Mouse (Mus musculus): ENCODE measurements at regions not wholly inside any gene's neighbourhood (a gene's known extent, or its start where the extent isn't known, plus 50 kb on each side); places are given as distances from the start of the nearest gene placed in this dataset.

DNA sequence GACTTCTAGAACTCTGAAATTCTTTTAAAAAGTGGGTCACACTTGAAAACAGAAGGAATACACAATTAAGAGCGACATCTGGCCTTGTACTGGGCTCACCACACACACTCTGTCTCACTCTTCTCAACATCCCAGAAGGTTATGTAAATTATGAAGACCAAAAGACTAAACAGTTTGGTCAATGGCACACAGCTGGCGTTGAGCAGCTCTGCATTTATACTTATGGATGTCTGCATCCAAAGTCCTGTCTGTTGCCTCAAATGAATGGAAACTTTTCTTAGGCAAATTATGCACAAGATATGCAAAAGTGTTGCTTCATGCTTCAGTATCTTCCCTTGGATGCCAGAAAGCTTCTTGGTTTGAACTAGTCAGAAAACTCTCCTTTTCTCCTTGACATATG, 323.5 kb downstream of the Ppp3ca start:
- ChIA-PET POLR2A (no interaction called here), CTCF (interaction anchor here in 1 of 4 experiments (0.5 kb wide), 1 partner anchor 629 kb away, joined by 9 read pairs; no protein-coding TSS in a partner anchor)

- CTCF ChIA-PET: no interaction called here
- POLR2A ChIA-PET: no interaction called here
These were observed 324.6 kb downstream of the Ppp3ca start for GRCm38 (mm10) chr3:136994361-136995083.

- ChIA-PET CTCF (interaction anchor here in 1 of 4 experiments (0.7 kb wide), 1 partner anchor 721 kb away, joined by 3 read pairs; no protein-coding TSS in a partner anchor), POLR2A (interaction anchor here in 2 of 4 experiments (0.6 to 0.7 kb wide), 2 partner anchors 23 to 1516 kb away, joined by 3 read pairs; no protein-coding TSS in a partner anchor)
These were observed 325.8 kb downstream of the Ppp3ca start for GRCm38 (mm10) chr3:136995611-136996335.

GRCm38 (mm10) chr3:136996381-136996895, 326.5 kb downstream of the Ppp3ca start:
- POLR2A ChIA-PET: interaction anchor here in 1 of 4 experiments (0.6 to 0.7 kb wide), 2 partner anchors 39 to 1515 kb away, joined by 3 to 4 read pairs; no protein-coding TSS in a partner anchor

DNA sequence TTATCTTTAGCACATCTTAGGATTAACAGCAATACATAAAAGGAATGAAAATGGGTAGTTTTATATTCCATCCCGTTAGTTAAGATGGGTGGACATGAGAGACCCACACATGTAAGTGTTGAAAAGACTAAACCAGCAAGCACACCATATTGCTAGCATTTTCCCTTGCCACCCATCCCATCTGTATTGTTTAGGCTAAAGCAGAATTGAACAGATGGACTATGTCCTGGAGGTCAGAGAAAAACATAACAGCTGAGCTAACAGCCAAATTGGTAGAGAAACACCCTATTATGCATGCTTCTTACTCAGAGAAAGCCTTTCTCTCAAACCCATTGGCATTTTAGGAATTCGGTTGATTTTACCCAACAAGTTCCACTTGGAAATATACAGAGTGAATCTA, 329.3 kb upstream of the Emcn start:
- ChIA-PET CTCF (no interaction called here), POLR2A (no interaction called here)

More at GRCm38 (mm10) chr3:136996381-136996895, 326.5 kb downstream of the Ppp3ca start:
- CTCF ChIA-PET: interaction anchor here in 1 of 4 experiments (0.7 kb wide), 1 partner anchor 720 kb away, joined by 3 read pairs; no protein-coding TSS in a partner anchor

- POLR2A ChIA-PET: no interaction called here
- CTCF ChIA-PET: no interaction called here
These were observed 326.2 kb upstream of the Emcn start for GRCm38 (mm10) chr3:137014686-137015085.

DNA sequence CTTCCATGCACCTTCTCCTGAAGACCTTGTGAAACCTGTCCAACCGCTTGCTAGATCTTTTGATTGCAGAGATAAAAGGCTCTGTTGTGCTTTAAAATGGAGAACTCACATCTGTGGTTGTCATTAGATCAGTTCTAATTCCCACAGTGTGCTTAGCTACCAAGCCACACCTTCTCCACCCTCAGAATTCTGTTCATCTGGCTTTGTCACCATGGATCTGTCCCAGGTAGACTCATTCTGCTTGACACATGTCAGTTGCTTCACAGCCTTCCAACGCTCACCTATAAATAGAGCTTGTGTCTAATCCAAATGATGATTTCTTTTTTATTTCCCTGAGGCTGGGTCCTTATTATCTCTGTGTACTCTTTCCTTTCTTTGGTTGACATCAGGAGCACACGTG, 325.7 kb upstream of the Emcn start:
- CTCF ChIA-PET: no interaction called here
- POLR2A ChIA-PET: no interaction called here

GRCm38 (mm10) chr3:137019971-137020634, 320.8 kb upstream of the Emcn start:
- ChIA-PET POLR2A (no interaction called here), CTCF (no interaction called here)

- CTCF ChIA-PET: interaction anchor here in 1 of 4 experiments (0.6 kb wide), 1 partner anchor 121 kb away, joined by 3 read pairs; no protein-coding TSS in a partner anchor
- POLR2A ChIA-PET: no interaction called here
These were observed 311.3 kb upstream of the Emcn start for GRCm38 (mm10) chr3:137029546-137029945.

- POLR2A ChIA-PET: no interaction called here
- CTCF ChIA-PET: no interaction called here
These were observed 308.1 kb upstream of the Emcn start for GRCm38 (mm10) chr3:137032802-137033201.

GRCm38 (mm10) chr3:137039638-137040037, 301.2 kb upstream of the Emcn start:
- ChIA-PET CTCF (no interaction called here), POLR2A (no interaction called here)

DNA sequence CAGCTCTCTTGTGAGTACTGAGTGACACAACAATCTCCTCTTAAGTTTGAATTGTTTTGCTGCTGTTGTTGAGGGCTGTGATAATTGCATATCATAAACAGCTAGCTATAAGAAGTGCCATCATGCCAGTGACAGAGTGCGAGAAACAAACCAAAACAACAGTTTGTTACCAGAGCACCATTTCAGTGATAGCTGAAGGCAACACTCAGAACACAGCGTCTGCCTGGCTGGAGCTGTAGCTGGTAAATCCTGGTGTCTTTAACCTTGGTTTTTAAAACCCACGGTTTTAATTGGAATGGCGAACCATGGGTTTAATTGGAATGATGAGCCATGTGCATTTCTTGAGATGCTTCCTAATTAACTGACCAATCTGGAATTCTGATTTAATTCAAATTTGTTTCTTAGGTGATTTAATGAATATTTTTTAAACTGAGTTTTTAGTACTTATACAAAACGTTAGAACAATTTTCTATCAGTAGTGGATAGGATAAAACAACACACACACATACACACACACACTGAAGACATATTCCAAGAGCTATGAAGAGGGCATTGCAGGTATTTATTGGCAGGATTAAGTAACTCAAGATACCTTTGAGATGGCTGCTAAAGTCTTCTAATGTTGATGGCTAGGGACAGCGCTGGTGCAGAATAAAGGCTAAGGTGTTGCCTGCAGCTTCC, 284.2 kb upstream of the Emcn start:
- ChIA-PET POLR2A (interaction anchor here in 1 of 4 experiments (0.7 kb wide), 1 partner anchor 51 kb away, joined by 4 read pairs; no protein-coding TSS in a partner anchor), CTCF (no interaction called here)

GRCm38 (mm10) chr3:137057225-137057910, 283.5 kb upstream of the Emcn start:
- CTCF ChIA-PET: no interaction called here
- POLR2A ChIA-PET: interaction anchor here in 2 of 4 experiments (0.7 kb wide), 2 partner anchors 51 to 92 kb away, joined by 4 read pairs; no protein-coding TSS in a partner anchor

GRCm38 (mm10) chr3:137057911-137058260, 283.0 kb upstream of the Emcn start:
- CTCF ChIA-PET: no interaction called here
- POLR2A ChIA-PET: interaction anchor here in 1 of 4 experiments (0.7 kb wide), 1 partner anchor 92 kb away, joined by 4 read pairs; no protein-coding TSS in a partner anchor

GRCm38 (mm10) chr3:137062067-137062466, 278.8 kb upstream of the Emcn start:
- CTCF ChIA-PET: no interaction called here

GRCm38 (mm10) chr3:137067336-137067735, 273.5 kb upstream of the Emcn start:
- ChIA-PET CTCF (no interaction called here), POLR2A (no interaction called here)

More at GRCm38 (mm10) chr3:137062067-137062466, 278.8 kb upstream of the Emcn start:
- POLR2A ChIA-PET: no interaction called here

DNA sequence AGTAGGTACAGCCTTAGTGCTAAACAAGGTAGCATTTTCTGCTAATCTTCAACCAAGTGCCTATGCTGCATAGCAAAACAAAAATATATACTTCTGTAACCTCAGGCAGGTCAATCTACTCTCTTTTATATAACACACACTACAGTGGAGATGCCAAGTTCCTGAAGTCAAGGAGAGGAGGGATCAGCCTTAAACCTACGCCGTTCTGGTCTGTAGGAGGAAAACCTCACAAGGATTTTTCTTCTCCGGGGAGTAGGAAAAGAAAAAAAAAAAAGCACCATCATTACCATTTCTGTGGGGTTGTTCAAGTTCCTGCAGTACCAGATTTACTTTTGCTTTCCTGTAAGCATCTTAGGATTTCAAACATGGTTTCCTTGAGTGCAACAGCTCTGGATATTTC, 271.5 kb upstream of the Emcn start:
- ChIA-PET CTCF (no interaction called here), POLR2A (no interaction called here)

DNA sequence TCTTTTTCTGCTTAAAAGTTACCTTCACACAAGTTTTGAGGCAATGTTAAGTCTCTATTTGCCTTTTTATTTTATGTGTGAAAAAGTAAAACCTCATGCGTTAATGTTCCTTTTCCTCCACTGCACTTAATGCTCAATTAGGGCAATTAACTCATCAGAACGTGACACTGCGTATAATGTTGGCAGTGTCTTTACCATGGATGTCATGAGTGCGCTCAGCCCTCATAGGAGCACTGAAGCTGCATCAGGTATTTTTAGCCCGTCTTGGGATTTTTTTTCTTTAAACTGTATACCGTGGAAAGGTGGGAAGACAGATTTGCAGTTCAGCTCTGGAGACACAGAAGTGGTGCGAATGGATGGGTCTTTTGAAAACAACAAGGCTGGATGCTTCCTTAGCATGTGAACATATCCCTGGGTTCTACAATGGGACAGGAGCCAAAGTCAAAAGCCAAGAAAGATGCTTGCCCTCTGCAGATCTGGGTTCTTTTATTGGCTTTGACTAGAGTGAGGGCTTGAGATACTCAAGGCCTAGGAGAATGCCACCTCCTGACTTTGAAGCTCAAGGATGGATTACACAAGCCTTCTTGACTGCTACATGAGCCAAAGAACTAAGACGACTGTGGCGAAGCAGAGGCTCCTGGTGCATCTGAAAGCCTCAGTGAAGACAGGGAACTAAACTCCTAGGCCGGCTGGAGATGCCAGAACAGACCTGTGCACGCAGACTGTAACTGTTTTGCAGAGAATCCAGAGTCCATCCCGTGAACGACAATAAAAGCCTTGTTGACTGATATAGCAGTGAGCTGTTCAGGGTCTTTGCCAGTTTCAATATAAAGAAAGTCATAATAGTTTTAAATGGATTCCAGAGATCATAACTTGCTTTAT, 262.9 kb upstream of the Emcn start:
- ChIA-PET CTCF (no interaction called here), POLR2A (no interaction called here)
